Mouse (Mus musculus) olfactory bulb, adult 2 months (tissue): Measurements from ENCODE around the gene Btnl2. TPM values are rescaled to one million over a fixed set of nuclear protein-coding genes. Genes with fewer than 3 reads are reported as not detected.

Experiments
- H3K27ac ChIP-seq: fragments of 200-500 bp; 2 replicates; pipeline ENCODE4 v1.5.1; 2012; ENCODE audit warnings: low read depth, low read length; ENCODE audit not compliant: insufficient read depth
- H3K4me1 ChIP-seq: fragments of 200-500 bp; 2 replicates; pipeline ENCODE4 v1.6.1; 2012; ENCODE audit warnings: low read length; ENCODE audit not compliant: control insufficient read depth, insufficient read depth
- H3K4me3 ChIP-seq: fragments of 200-500 bp; 2 replicates; pipeline ENCODE4 v1.5.1; 2012; ENCODE audit warnings: mild to moderate bottlenecking, low read depth, low read length, moderate library complexity; ENCODE audit not compliant: insufficient read depth
- CTCF ChIP-seq: fragments of 200-500 bp; IDR thresholded peaks from 2 replicates; pipeline ENCODE4 v1.5.1; 2012; ENCODE audit warnings: low read depth, mild to moderate bottlenecking, low read length, moderate library complexity; ENCODE audit not compliant: insufficient read depth
- POLR2A ChIP-seq: fragments of 200-500 bp; IDR thresholded peaks from 2 replicates; pipeline ENCODE4 v1.6.1; 2012; ENCODE audit warnings: mild to moderate bottlenecking, low read depth, low read length, moderate library complexity; ENCODE audit not compliant: insufficient read depth
- WGBS: fragments of 180-500 bp; shearing (Covaris S2); methylation state at CpG from one replicate; pipeline ENCODE4 v1.1.7; 2018; 5-methylcytosine and 5-hydroxymethylcytosine counted together
- polyA plus RNA-seq: library from polyadenylated mRNA; stranded (reverse); fragments of >200 nt; gene quantifications from 2 replicates; pipeline ENCODE4 v1.2.4, GENCODE M21; 2012; ENCODE audit warnings: low replicate concordance; ENCODE audit not compliant: missing spikeins, insufficient read depth, insufficient read length

The Btnl2 gene
- polyA plus RNA-seq, 1 experiment = not detected

- 86% methylated on average over 7 of the region's 7 CpGs for WGBS
- Histone ChIP-seq H3K27ac (no peak overlapping the region), H3K4me3 (no peak overlapping the region), H3K4me1 (no peaks in the 10 kb centered on the region)
- TF ChIP-seq POLR2A (no peak), CTCF (no peak)
Measured at GRCm38 (mm10) chr17:34345486-34345885, 9.1 kb upstream of the Btnl2 start.

- WGBS = 77% methylated on average over 3 of the region's 3 CpGs
- TF ChIP-seq CTCF (no peak), POLR2A (no peak)
- no peak overlapping the region for H3K27ac ChIP-seq
- no peak overlapping the region for H3K4me3 ChIP-seq
- no peaks in the 10 kb centered on the region for H3K4me1 ChIP-seq
Measured at GRCm38 (mm10) chr17:34346041-34346440, 8.6 kb upstream of the Btnl2 start.

GRCm38 (mm10) chr17:34347606-34348308 lies 6.9 kb upstream of the Btnl2 start:
- no peak for TF ChIP-seq CTCF
- TF ChIP-seq POLR2A = no peak
- Histone ChIP-seq H3K4me1 (no peaks in the 10 kb centered on the region), H3K27ac (no peak overlapping the region), H3K4me3 (no peak overlapping the region)
- 67% methylated on average over 6 of the region's 6 CpGs for WGBS

GRCm38 (mm10) chr17:34349429-34349828 lies 5.2 kb upstream of the Btnl2 start:
- TF ChIP-seq CTCF (no peak), POLR2A (no peak)
- WGBS = 3% methylated on average over 4 of the region's 4 CpGs
- Histone ChIP-seq H3K4me1 (no peaks in the 10 kb centered on the region), H3K27ac (no peak overlapping the region), H3K4me3 (no peak overlapping the region)

GRCm38 (mm10) chr17:34354940-34355339 lies 318 bp downstream of the Btnl2 start:
- TF ChIP-seq POLR2A (no peak), CTCF (no peak)
- Histone ChIP-seq H3K4me3 (no peak overlapping the region), H3K4me1 (no peaks in the 10 kb centered on the region), H3K27ac (no peak overlapping the region)
- WGBS = 90% methylated on average over 1 of the region's 1 CpGs

GRCm38 (mm10) chr17:34362954-34363546 lies 8.4 kb downstream of the Btnl2 start:
- Histone ChIP-seq H3K27ac (no peak overlapping the region), H3K4me1 (no peaks in the 10 kb centered on the region), H3K4me3 (no peak overlapping the region)
- 76% methylated on average over 15 of the region's 15 CpGs for WGBS
- no peak for TF ChIP-seq POLR2A

- H3K4me3 ChIP-seq = no peak overlapping the region
- 85% methylated on average over 3 of the region's 3 CpGs for WGBS
- TF ChIP-seq CTCF (no peak), POLR2A (no peak)
Measured at GRCm38 (mm10) chr17:34363676-34364310, 9.2 kb downstream of the Btnl2 start.

GRCm38 (mm10) chr17:34365031-34365430 lies 10.4 kb downstream of the Btnl2 start:
- WGBS = 75% methylated on average over 10 of the region's 10 CpGs
- H3K27ac ChIP-seq = no peak overlapping the region
- TF ChIP-seq POLR2A (no peak), CTCF (no peak)
- no peak overlapping the region for H3K4me3 ChIP-seq
- no peaks in the 10 kb centered on the region for H3K4me1 ChIP-seq

More at GRCm38 (mm10) chr17:34363676-34364310, 9.2 kb downstream of the Btnl2 start:
- Histone ChIP-seq H3K27ac (no peak overlapping the region), H3K4me1 (no peaks in the 10 kb centered on the region)

GRCm38 (mm10) chr17:34370563-34370962 lies 15.9 kb downstream of the Btnl2 start:
- Histone ChIP-seq H3K4me3 (no peak overlapping the region), H3K27ac (no peak overlapping the region), H3K4me1 (no peaks in the 10 kb centered on the region)
- WGBS = 83% methylated on average over 4 of the region's 4 CpGs
- no peak for TF ChIP-seq POLR2A
